Mouse (Mus musculus): ENCODE results near the gene Nr2f1.
A peak's percentile ranks its signal among the peaks of the same experiment; 100 is the strongest.

Gene Nr2f1

GRCm38 (mm10) chr13:78178771-78179170, 20.8 kb downstream of the Nr2f1 start:
- DNase-seq, result no peak

- no peak for DNase-seq
These were observed 21.5 kb downstream of the Nr2f1 start for GRCm38 (mm10) chr13:78178021-78178420.

GRCm38 (mm10) chr13:78177381-78177950, 22.1 kb downstream of the Nr2f1 start:
- no peak for DNase-seq

GRCm38 (mm10) chr13:78175821-78176380, 23.7 kb downstream of the Nr2f1 start:
- no peak for DNase-seq

- no peak for DNase-seq
These were observed 24.7 kb downstream of the Nr2f1 start for GRCm38 (mm10) chr13:78174891-78175290.

- no peak for DNase-seq
These were observed 25.4 kb downstream of the Nr2f1 start for GRCm38 (mm10) chr13:78174191-78174590.

- DNase-seq, result no peak
These were observed 26.7 kb downstream of the Nr2f1 start for GRCm38 (mm10) chr13:78172861-78173260.

GRCm38 (mm10) chr13:78171984-78172636, 27.4 kb downstream of the Nr2f1 start:
- no peak for DNase-seq

- DNase-seq, result no peak
These were observed 28.2 kb downstream of the Nr2f1 start for GRCm38 (mm10) chr13:78171320-78171719.

GRCm38 (mm10) chr13:78168166-78168565, 31.4 kb downstream of the Nr2f1 start:
- no peak for DNase-seq

GRCm38 (mm10) chr13:78164941-78165340, 34.6 kb downstream of the Nr2f1 start:
- DNase-seq, result no peak

- DNase-seq, result peak; percentile 57 to 71
These were observed 36.2 kb downstream of the Nr2f1 start for GRCm38 (mm10) chr13:78163087-78163958.

- DNase-seq, result no peak
These were observed 37.4 kb downstream of the Nr2f1 start for GRCm38 (mm10) chr13:78162149-78162548.

GRCm38 (mm10) chr13:78157465-78157864, 42.1 kb downstream of the Nr2f1 start:
- DNase-seq, result no peak

All from lung, postnatal 4 days (tissue).